Mouse (Mus musculus) 3T3-L1 (cell line): ENCODE results near the gene Olfr235.
"Not testable (repeated sequence)": the region's sequence is repeated elsewhere in the genome, so short reads cannot be mapped to it uniquely, and the experiment has no call there.

Experiments
- DNase-seq: peaks from one replicate; pipeline ENCODE4 v3.0.0-alpha.2; 2015; ENCODE audit warnings: low read depth, low spot score

Gene Olfr235

DNA sequence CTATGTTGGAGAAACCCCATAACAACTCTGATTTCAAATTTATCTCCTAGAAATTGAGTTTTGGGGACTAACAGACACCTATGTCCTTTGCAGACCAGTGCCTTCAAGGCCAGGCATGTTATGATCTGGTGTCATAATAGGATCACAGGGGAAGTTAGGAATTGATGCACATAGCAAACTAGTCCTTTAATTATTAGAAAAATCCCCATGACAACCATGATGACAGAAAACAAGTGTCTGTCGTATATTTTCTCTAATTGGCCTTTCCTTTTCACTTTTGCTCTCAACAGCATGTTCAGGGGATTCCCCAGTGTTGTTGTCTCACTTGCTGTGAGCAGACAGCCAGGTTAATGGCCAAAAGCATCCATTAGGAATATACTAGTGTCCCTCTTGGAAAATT is at the start of gene Olfr235:
Gene Olfr235 (plus strand): TSS at position 301 of the 400 bp plus-strand sequence.
- DNase-seq, result no peak

DNA sequence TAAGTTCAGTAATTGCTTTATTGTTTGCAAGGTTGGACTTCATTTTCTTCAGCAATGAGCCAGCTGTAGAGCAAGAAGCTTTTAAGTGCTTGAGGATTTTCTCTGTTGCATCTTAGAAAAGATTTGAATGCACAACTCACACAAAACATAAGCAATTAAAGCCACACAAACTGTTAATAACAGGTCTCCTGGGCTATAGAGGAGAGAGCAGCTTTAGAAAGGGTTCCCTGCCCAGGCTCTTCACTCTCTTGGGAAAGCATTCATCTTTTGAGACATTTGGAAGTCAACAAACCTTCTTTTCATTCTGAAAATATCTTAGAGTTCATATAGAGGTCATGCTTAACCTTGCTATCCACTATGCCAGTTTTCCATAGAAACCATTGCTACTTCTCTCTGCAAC is 28.3 kb upstream of the Olfr235 start, which contains the start of gene Olfr1432:
Gene Olfr1432 (minus strand): TSS at position 101 of the 400 bp plus-strand sequence.
- DNase-seq, result not testable (repeated sequence)

DNA sequence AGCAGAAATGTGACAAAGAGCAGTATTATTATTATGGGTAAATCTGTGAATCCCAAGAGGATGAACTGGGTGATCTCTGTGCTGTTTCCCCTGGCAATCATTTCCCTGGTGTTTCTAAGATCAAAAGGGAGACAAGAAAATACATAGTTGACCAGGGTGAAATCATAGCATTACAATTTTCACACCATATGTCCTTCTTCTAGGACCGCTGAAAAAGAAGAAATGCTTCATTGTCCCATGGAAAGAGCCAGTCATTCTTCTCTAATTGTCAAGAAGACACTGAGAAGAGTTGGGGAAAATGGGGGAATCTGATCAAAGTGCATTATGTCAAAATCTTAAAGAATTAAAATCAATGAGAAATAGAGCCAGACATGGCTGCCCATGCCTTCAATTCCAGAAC is 19.3 kb upstream of the Olfr235 start, which contains the start of gene Olfr262:
Gene Olfr262 (minus strand): TSS at position 101 of the 400 bp plus-strand sequence.
- peak; percentile 0 for DNase-seq

DNA sequence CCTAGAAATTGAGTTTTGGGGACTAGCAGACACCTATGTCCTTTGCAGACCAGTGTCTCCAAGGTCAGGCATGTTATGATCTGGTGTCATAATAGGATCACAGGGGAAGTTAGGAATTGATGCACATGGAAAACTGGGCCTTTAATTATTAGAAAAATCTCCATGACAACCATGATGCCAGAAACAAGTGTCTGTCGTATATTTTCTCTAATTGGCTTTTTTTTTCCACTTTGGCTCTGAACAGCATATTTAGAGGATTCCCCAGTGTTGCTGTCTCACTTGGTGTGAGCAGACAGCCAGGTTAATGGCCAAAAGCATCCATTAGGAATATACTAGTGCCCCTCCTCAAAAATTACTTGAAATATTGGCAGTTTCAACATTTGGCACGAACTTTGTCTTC is 18.7 kb downstream of the Olfr235 start, which contains the start of gene Olfr1434:
Gene Olfr1434 (plus strand): TSS at position 301 of the 400 bp plus-strand sequence.
- no peak for DNase-seq

DNA sequence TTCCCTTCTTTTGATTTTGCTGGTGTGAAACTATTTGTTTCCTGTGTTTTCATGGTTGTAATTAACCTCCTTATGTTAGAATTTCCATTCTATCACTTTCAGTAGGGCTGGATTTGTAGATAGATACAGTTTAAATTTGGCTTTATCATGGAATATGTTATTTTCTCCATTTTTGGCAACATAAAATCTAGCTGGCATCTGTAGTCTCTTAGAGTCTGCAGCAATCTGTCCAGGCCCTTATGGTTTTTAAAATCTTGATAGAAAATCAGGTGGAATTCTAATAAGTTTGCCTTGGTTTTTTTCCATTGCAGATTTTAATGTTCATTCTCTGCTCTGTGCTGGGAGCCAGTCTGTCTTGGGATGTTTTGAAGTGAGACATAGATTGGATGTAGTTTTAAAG is 32.1 kb downstream of the Olfr235 start:
- DNase-seq, result no peak

DNA sequence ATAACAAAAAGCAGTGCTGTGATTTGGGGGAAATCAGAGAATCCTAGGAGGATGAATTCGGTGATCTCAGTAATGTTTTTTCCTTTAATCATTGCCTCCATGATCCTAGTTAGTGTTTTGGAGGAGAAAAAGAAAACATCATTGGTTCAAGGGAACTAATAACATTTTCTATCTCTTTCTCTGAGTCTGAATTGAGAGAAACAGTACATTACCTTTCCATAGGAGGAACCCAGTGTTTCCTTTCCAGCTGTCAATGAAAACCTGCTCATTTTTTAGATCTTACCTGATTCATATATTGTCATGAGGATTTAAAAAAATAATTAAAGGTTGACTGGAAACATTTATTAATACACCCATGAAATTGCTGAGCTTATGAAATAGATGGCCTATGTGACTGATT is 38.2 kb downstream of the Olfr235 start, which contains the start of gene Olfr1436:
Gene Olfr1436 (minus strand): TSS at position 101 of the 400 bp plus-strand sequence.
- not testable (repeated sequence) for DNase-seq
